Mouse (Mus musculus): Measurements from ENCODE around the gene Srd5a2. TPM values are rescaled to one million over a fixed set of nuclear protein-coding genes. Genes with fewer than 3 reads are reported as not detected.

Srd5a2 gene
- polyA plus RNA-seq, 1 experiment, result not detected

GRCm38 (mm10) chr17:74020526-74021203, 27.1 kb downstream of the Srd5a2 start:
- Histone ChIP-seq H3K36me3 (ENCODE audit: control insufficient read depth, insufficient read depth) (no peaks in the 10 kb centered on the region), H3K4me3 (no peak overlapping the region), H3ac (ENCODE audit: control insufficient read depth, insufficient read length) (no peak overlapping the region), H3K79me2 (ENCODE audit: control insufficient read depth, insufficient read depth) (no peaks in the 10 kb centered on the region), H3K27me3 (ENCODE audit: control insufficient read depth, insufficient read depth, insufficient read length) (no peaks in the 10 kb centered on the region), H3K4me2 (ENCODE audit: low read depth) (peak overlapping the region; percentile 24)
- TF ChIP-seq SRF (IDR thresholded peaks at IDR 0.05; ENCODE audit: control insufficient read depth, insufficient read length, low read depth) (no peak), USF1 (IDR thresholded peaks at IDR 0.05; ENCODE audit: low read depth) (no peak), REST (IDR thresholded peaks at IDR 0.05; ENCODE audit: insufficient read depth, insufficient read length) (no peak), E2F4 (IDR thresholded peaks at IDR 0.05; ENCODE audit: insufficient read depth) (no peak), TCF3 (IDR thresholded peaks at IDR 0.05; ENCODE audit: insufficient read length, low read depth) (no peak), POLR2A (IDR thresholded peaks at IDR 0.05; ENCODE audit: insufficient read length, low read depth) (no peak), MAX (IDR thresholded peaks at IDR 0.05; ENCODE audit: low read depth) (no peak), MYOG (IDR thresholded peaks at IDR 0.05; ENCODE audit: control insufficient read depth in 1 of 3, insufficient read depth in 1 of 3, insufficient read length in 2 of 3, low read depth in 2 of 3) (no peak), TCF12 (IDR thresholded peaks at IDR 0.05; ENCODE audit: insufficient read depth, poor library complexity, severe bottlenecking) (no peak), MYOD1 (IDR thresholded peaks at IDR 0.05; ENCODE audit: control insufficient read depth in 1 of 3, insufficient read length in 2 of 3, low read depth in 2 of 3) (no peak), CEBPB (IDR thresholded peaks at IDR 0.05; ENCODE audit: insufficient read depth, poor library complexity, severe bottlenecking) (no peak), POLR2AphosphoS2 (IDR thresholded peaks at IDR 0.05; ENCODE audit: insufficient read length, low read depth) (no peak)

- no peak for TF ChIP-seq TCF12 (IDR thresholded peaks at IDR 0.05; ENCODE audit: insufficient read depth, poor library complexity, severe bottlenecking)
- TF ChIP-seq CEBPB (IDR thresholded peaks at IDR 0.05; ENCODE audit: insufficient read depth, poor library complexity, severe bottlenecking), result 0 out of 2 replicates have a peak, but pooled peaks have one; percentile 31
- Histone ChIP-seq H3K79me2 (ENCODE audit: control insufficient read depth, insufficient read depth) (no peaks in the 10 kb centered on the region), H3ac (ENCODE audit: control insufficient read depth, insufficient read length) (no peak overlapping the region), H3K4me3 (no peak overlapping the region), H3K27me3 (ENCODE audit: control insufficient read depth, insufficient read depth, insufficient read length) (no peaks in the 10 kb centered on the region), H3K36me3 (ENCODE audit: control insufficient read depth, insufficient read depth) (no peaks in the 10 kb centered on the region), H3K4me2 (ENCODE audit: low read depth) (no peak overlapping the region)
Measured at GRCm38 (mm10) chr17:74018281-74018680, 29.4 kb downstream of the Srd5a2 start.

- H3K27me3 ChIP-seq (ENCODE audit: control insufficient read depth, insufficient read depth, insufficient read length), result no peaks in the 10 kb centered on the region
- H3K4me2 ChIP-seq (ENCODE audit: low read depth), result no peak overlapping the region
- H3K36me3 ChIP-seq (ENCODE audit: control insufficient read depth, insufficient read depth), result no peaks in the 10 kb centered on the region
- H3K79me2 ChIP-seq (ENCODE audit: control insufficient read depth, insufficient read depth), result no peaks in the 10 kb centered on the region
- TF ChIP-seq MYOD1 (IDR thresholded peaks at IDR 0.05; ENCODE audit: control insufficient read depth in 1 of 3, insufficient read length in 2 of 3, low read depth in 2 of 3), result no peak
- no peak overlapping the region for H3ac ChIP-seq (ENCODE audit: control insufficient read depth, insufficient read length)
- no peak overlapping the region for H3K4me3 ChIP-seq
Measured at GRCm38 (mm10) chr17:74017649-74018048, 30.1 kb downstream of the Srd5a2 start.

- H3K4me3 ChIP-seq, result no peak overlapping the region
- H3K36me3 ChIP-seq (ENCODE audit: control insufficient read depth, insufficient read depth), result no peaks in the 10 kb centered on the region
- TF ChIP-seq REST (IDR thresholded peaks at IDR 0.05; ENCODE audit: insufficient read depth, insufficient read length) (no peak), SRF (IDR thresholded peaks at IDR 0.05; ENCODE audit: control insufficient read depth, insufficient read length, low read depth) (no peak), CEBPB (IDR thresholded peaks at IDR 0.05; ENCODE audit: insufficient read depth, poor library complexity, severe bottlenecking) (no peak), USF1 (IDR thresholded peaks at IDR 0.05; ENCODE audit: low read depth) (no peak), TCF3 (IDR thresholded peaks at IDR 0.05; ENCODE audit: insufficient read length, low read depth) (no peak), POLR2A (IDR thresholded peaks at IDR 0.05; ENCODE audit: insufficient read length, low read depth) (no peak), MYOG (IDR thresholded peaks at IDR 0.05; ENCODE audit: control insufficient read depth in 1 of 3, insufficient read depth in 1 of 3, insufficient read length in 2 of 3, low read depth in 2 of 3) (no peak), MYOD1 (IDR thresholded peaks at IDR 0.05; ENCODE audit: control insufficient read depth in 1 of 3, insufficient read length in 2 of 3, low read depth in 2 of 3) (no peak), TCF12 (IDR thresholded peaks at IDR 0.05; ENCODE audit: insufficient read depth, poor library complexity, severe bottlenecking) (no peak), MAX (IDR thresholded peaks at IDR 0.05; ENCODE audit: low read depth) (no peak), E2F4 (IDR thresholded peaks at IDR 0.05; ENCODE audit: insufficient read depth) (no peak), POLR2AphosphoS2 (IDR thresholded peaks at IDR 0.05; ENCODE audit: insufficient read length, low read depth) (no peak)
- H3ac ChIP-seq (ENCODE audit: control insufficient read depth, insufficient read length), result no peak overlapping the region
- no peaks in the 10 kb centered on the region for H3K27me3 ChIP-seq (ENCODE audit: control insufficient read depth, insufficient read depth, insufficient read length)
- H3K4me2 ChIP-seq (ENCODE audit: low read depth), result no peak overlapping the region
- H3K79me2 ChIP-seq (ENCODE audit: control insufficient read depth, insufficient read depth), result no peaks in the 10 kb centered on the region
Measured at GRCm38 (mm10) chr17:74015128-74015527, 32.6 kb downstream of the Srd5a2 start.

- Histone ChIP-seq H3K4me2 (ENCODE audit: low read depth) (no peak overlapping the region), H3ac (ENCODE audit: control insufficient read depth, insufficient read length) (no peak overlapping the region), H3K4me3 (no peak overlapping the region), H3K36me3 (ENCODE audit: control insufficient read depth, insufficient read depth) (no peaks in the 10 kb centered on the region), H3K79me2 (ENCODE audit: control insufficient read depth, insufficient read depth) (no peaks in the 10 kb centered on the region), H3K27me3 (ENCODE audit: control insufficient read depth, insufficient read depth, insufficient read length) (no peaks in the 10 kb centered on the region)
- TF ChIP-seq USF1 (IDR thresholded peaks at IDR 0.05; ENCODE audit: low read depth) (no peak), MYOD1 (IDR thresholded peaks at IDR 0.05; ENCODE audit: control insufficient read depth in 1 of 3, insufficient read length in 2 of 3, low read depth in 2 of 3) (no peak), MAX (IDR thresholded peaks at IDR 0.05; ENCODE audit: low read depth) (no peak), CEBPB (IDR thresholded peaks at IDR 0.05; ENCODE audit: insufficient read depth, poor library complexity, severe bottlenecking) (no peak), SRF (IDR thresholded peaks at IDR 0.05; ENCODE audit: control insufficient read depth, insufficient read length, low read depth) (no peak), POLR2AphosphoS2 (IDR thresholded peaks at IDR 0.05; ENCODE audit: insufficient read length, low read depth) (no peak), MYOG (IDR thresholded peaks at IDR 0.05; ENCODE audit: control insufficient read depth in 1 of 3, insufficient read depth in 1 of 3, insufficient read length in 2 of 3, low read depth in 2 of 3) (no peak)
Measured at GRCm38 (mm10) chr17:74008680-74009079, 39.0 kb downstream of the Srd5a2 start.
